Mouse (Mus musculus) CH12.LX (cell line): ENCODE results near the gene Usp37. TPM values are rescaled to one million over a fixed set of nuclear protein-coding genes. Genes with fewer than 3 reads are reported as not detected.
A peak's percentile ranks its signal among the peaks of the same experiment; 100 is the strongest.

Source experiments
- DNase-seq: peaks from one replicate; pipeline ENCODE4 v3.0.0-alpha.2; 2013; ENCODE audit errors: extremely low read depth
- H3K27ac ChIP-seq: 2 replicates; pipeline ENCODE4 v1.5.1; 2012; ENCODE audit warnings: low read depth, mild to moderate bottlenecking, control low read depth, moderate library complexity; ENCODE audit not compliant: insufficient read depth
- H3K27me3 ChIP-seq: replicated peaks from 2 replicates; pipeline ENCODE3; 2012; ENCODE audit warnings: inconsistent platforms
- H3K36me3 ChIP-seq, 2 experiments: replicated peaks in 1 of 2; 2 replicates each; pipeline versions ENCODE3 to v1.6.1; 2012; ENCODE audit warnings: inconsistent platforms in 1 of 2, low read length in 1 of 2, mild to moderate bottlenecking in 1 of 2, mixed read lengths in 1 of 2, moderate library complexity in 1 of 2; ENCODE audit not compliant: control insufficient read depth in 1 of 2, insufficient read depth in 1 of 2
- H3K4me1 ChIP-seq, 2 experiments: 2 replicates each; pipeline ENCODE4 v1.6.1; 2012; ENCODE audit warnings: inconsistent platforms in 1 of 2, moderate library complexity in 1 of 2; ENCODE audit not compliant: insufficient read depth in 2 of 2, control insufficient read depth in 1 of 2
- H3K4me2 ChIP-seq: 2 replicates; pipeline ENCODE4 v1.6.1; 2012; ENCODE audit warnings: low read depth, mild to moderate bottlenecking, control low read depth; ENCODE audit not compliant: poor library complexity, insufficient read depth, severe bottlenecking
- H3K4me3 ChIP-seq, 3 experiments: fragments of 150-350 bp in 1 of 3; sonication (generic) in 1 of 3; replicated peaks in 1 of 3; 2 replicates each; pipeline versions ENCODE3 to v1.5.1; 2011 to 2012; ENCODE audit warnings: low read depth in 2 of 3, low read length in 2 of 3, mild to moderate bottlenecking in 2 of 3, moderate library complexity in 2 of 3, control low read depth in 1 of 3, improper control_type of control experiment in 1 of 3, inconsistent platforms in 1 of 3, mixed read lengths in 1 of 3; ENCODE audit not compliant: poor library complexity in 1 of 3
- H3K79me2 ChIP-seq: replicated peaks from 2 replicates; pipeline ENCODE4 v1.6.1; 2012; ENCODE audit warnings: mild to moderate bottlenecking, moderate library complexity; ENCODE audit not compliant: control insufficient read depth, poor library complexity, insufficient read depth, severe bottlenecking; ENCODE audit errors: extremely low read depth
- H3K9ac ChIP-seq: 2 replicates; pipeline ENCODE4 v1.6.1; 2012; ENCODE audit warnings: low read depth, mild to moderate bottlenecking, control low read depth, moderate library complexity; ENCODE audit not compliant: insufficient read depth
- H3K9me3 ChIP-seq: replicated peaks from 2 replicates; pipeline ENCODE3; 2012; ENCODE audit warnings: low read length, inconsistent platforms, mixed read lengths
- CHD2 ChIP-seq: IDR thresholded peaks from 2 replicates; pipeline ENCODE4 v1.6.1; 2011; ENCODE audit warnings: low read length, improper control_type of control experiment
- CTCF ChIP-seq, 2 experiments: IDR thresholded peaks in 1 of 2; conservative IDR thresholded peaks in 1 of 2; 2 replicates each; pipeline ENCODE4 v1.5.1; 2011 to 2012; ENCODE audit warnings: low read depth in 2 of 2, low read length in 2 of 2, improper control_type of control experiment in 1 of 2, inconsistent platforms in 1 of 2, mild to moderate bottlenecking in 1 of 2, moderate library complexity in 1 of 2
- E2F4 ChIP-seq: IDR thresholded peaks from 2 replicates; pipeline ENCODE4 v1.6.1; 2011; ENCODE audit warnings: low read depth, low read length, improper control_type of control experiment; ENCODE audit not compliant: insufficient replicate concordance
- ELF1 ChIP-seq: IDR thresholded peaks from 2 replicates; pipeline ENCODE4 v1.6.1; 2014; ENCODE audit warnings: low read depth, mild to moderate bottlenecking, inconsistent platforms, low read length, improper control_type of control experiment
- ETS1 ChIP-seq: conservative IDR thresholded peaks from 2 replicates; pipeline ENCODE4 v1.6.1; 2012; ENCODE audit warnings: low read depth, mild to moderate bottlenecking, inconsistent platforms, low read length, improper control_type of control experiment, moderate library complexity
- GABPA ChIP-seq: IDR thresholded peaks from 2 replicates; pipeline ENCODE4 v1.6.1; 2012; ENCODE audit warnings: low read depth, low read length, improper control_type of control experiment, inconsistent platforms; ENCODE audit not compliant: insufficient replicate concordance
- HCFC1 ChIP-seq: IDR thresholded peaks from 2 replicates; pipeline ENCODE4 v1.6.1; 2012; ENCODE audit warnings: low read depth, mild to moderate bottlenecking, inconsistent platforms, low read length, improper control_type of control experiment
- IRF4 ChIP-seq: IDR thresholded peaks from 2 replicates; pipeline ENCODE4 v1.6.1; 2014; ENCODE audit warnings: low read depth, mild to moderate bottlenecking, inconsistent platforms, low read length, improper control_type of control experiment
- JUND ChIP-seq: conservative IDR thresholded peaks from 2 replicates; pipeline ENCODE4 v1.6.1; 2011; ENCODE audit warnings: low read depth, low read length, improper control_type of control experiment
- MAFK ChIP-seq: IDR thresholded peaks from 2 replicates; pipeline ENCODE4 v1.6.1; 2011; ENCODE audit warnings: low read length, improper control_type of control experiment; ENCODE audit not compliant: insufficient replicate concordance
- MAZ ChIP-seq: IDR thresholded peaks from 2 replicates; pipeline ENCODE4 v1.6.1; 2012; ENCODE audit warnings: low read depth, mild to moderate bottlenecking, inconsistent platforms, low read length, improper control_type of control experiment, moderate library complexity
- MXI1 ChIP-seq: IDR thresholded peaks from 2 replicates; pipeline ENCODE4 v1.6.1; 2011; ENCODE audit warnings: mild to moderate bottlenecking, low read depth, low read length, improper control_type of control experiment
- MYC ChIP-seq: IDR thresholded peaks from 2 replicates; pipeline ENCODE4 v1.6.1; 2011; ENCODE audit warnings: low read depth, mild to moderate bottlenecking, improper control_type of control experiment, low read length
- PAX5 ChIP-seq: IDR thresholded peaks from 2 replicates; pipeline ENCODE4 v1.6.1; 2012; ENCODE audit warnings: low read length, inconsistent platforms, mixed read lengths
- POLR2A ChIP-seq: IDR thresholded peaks from 2 replicates; pipeline ENCODE4 v1.6.1; 2011; ENCODE audit warnings: low read depth, mild to moderate bottlenecking, improper control_type of control experiment, low read length
- POLR2AphosphoS2 ChIP-seq: IDR thresholded peaks from 2 replicates; pipeline ENCODE4 v1.6.1; 2011; ENCODE audit warnings: low read depth, low read length, improper control_type of control experiment
- RAD21 ChIP-seq: IDR thresholded peaks from 2 replicates; pipeline ENCODE4 v1.6.1; 2011; ENCODE audit warnings: low read depth, mild to moderate bottlenecking, low read length, improper control_type of control experiment, moderate library complexity
- SIN3A ChIP-seq: IDR thresholded peaks from 2 replicates; pipeline ENCODE4 v1.6.1; 2012; ENCODE audit warnings: low read length, improper control_type of control experiment, inconsistent platforms
- SMC3 ChIP-seq: IDR thresholded peaks from 2 replicates; pipeline ENCODE4 v1.6.1; 2011; ENCODE audit warnings: low read depth, low read length, improper control_type of control experiment
- TBP ChIP-seq: conservative IDR thresholded peaks from 2 replicates; pipeline ENCODE4 v1.6.1; 2011; ENCODE audit warnings: low read depth, low read length, improper control_type of control experiment
- TCF12 ChIP-seq: IDR thresholded peaks from 2 replicates; pipeline ENCODE4 v1.6.1; 2014; ENCODE audit warnings: low read depth, mild to moderate bottlenecking, inconsistent platforms, low read length, improper control_type of control experiment
- UBTF ChIP-seq: IDR thresholded peaks from 2 replicates; pipeline ENCODE4 v1.6.1; 2012; ENCODE audit warnings: low read depth, mild to moderate bottlenecking, inconsistent platforms, low read length, improper control_type of control experiment, moderate library complexity
- USF1 ChIP-seq: IDR thresholded peaks from 2 replicates; pipeline ENCODE4 v1.6.1; 2014; ENCODE audit warnings: low read depth, mild to moderate bottlenecking, inconsistent platforms, low read length, improper control_type of control experiment
- USF2 ChIP-seq: conservative IDR thresholded peaks from 2 replicates; pipeline ENCODE4 v1.6.1; 2011; ENCODE audit warnings: low read depth, low read length, improper control_type of control experiment
- ZC3H11A ChIP-seq: IDR thresholded peaks from 2 replicates; pipeline ENCODE4 v1.6.1; 2012; ENCODE audit warnings: low read depth, mild to moderate bottlenecking, inconsistent platforms, low read length, improper control_type of control experiment
- ZMIZ1 ChIP-seq: IDR thresholded peaks from 2 replicates; pipeline ENCODE4 v1.6.1; 2012; ENCODE audit warnings: low read depth, mild to moderate bottlenecking, inconsistent platforms, low read length, improper control_type of control experiment
- ZNF384 ChIP-seq: IDR thresholded peaks from 2 replicates; pipeline ENCODE4 v1.6.1; 2012; ENCODE audit warnings: low read depth, low read length, improper control_type of control experiment, inconsistent platforms
- dilution Hi-C: fragments of 300-500 bp; cut with MboI; formaldehyde crosslinking; loops from 2 replicates; pipeline ENCODE4 v1.14.3; 2020; ENCODE audit warnings: low sequenced_read_pairs; ENCODE audit not compliant: extremely low pct_unique_long_range_greater_than_20kb, extremely low pct_ligation_motif_present
- in situ Hi-C: fragments of 300-500 bp; cut with MboI; formaldehyde crosslinking; loops from 3 replicates; pipeline ENCODE4 v1.14.3; 2019; ENCODE audit warnings: low sequenced_read_pairs, low pct_ligation_motif_present, low pct_unique_long_range_greater_than_20kb, mixed read lengths
- polyA plus RNA-seq: library from polyadenylated mRNA; unstranded; fragments of >175 nt; gene quantifications from 2 replicates; pipeline ENCODE4 v1.2.1, GENCODE M21; 2012; ENCODE audit warnings: low read depth; ENCODE audit not compliant: insufficient read length
- total RNA-seq, 2 experiments: library from RNA; depleted of rRNA; stranded (reverse); fragments of 300-350 nt in 1 of 2; fragments of >200 nt in 1 of 2; gene quantifications; 2 replicates each; pipeline ENCODE4 v1.2.3; 2012 to 2014

Usp37 gene
- total and polyA plus RNA-seq, 3 experiments: 13.8 to 24.5 (median 24.1) TPM

GRCm38 (mm10) chr1:74391844-74392441 lies 152.1 kb downstream of the Usp37 start:
- peaks cover 21% of the 10 kb centered on the region for H3K79me2 ChIP-seq

GRCm38 (mm10) chr1:74390924-74391748 lies 152.9 kb downstream of the Usp37 start, which contains the start of gene Ctdsp1:
TSS of gene Ctdsp1 (plus strand) at chr1:74391509.
- Histone ChIP-seq H3K4me1 (peaks cover 8 to 65% of the 10 kb centered on the region in 2 experiments; a peak in 3 of 4 replicates), H3K27ac (peak within 1 kb of the TSS; percentile 91), H3K27me3 (no peaks in the 10 kb centered on the region), H3K9ac (peak within 1 kb of the TSS; percentile 98), H3K79me2 (peaks cover 21% of the 10 kb centered on the region), H3K4me3 (peak within 1 kb of the TSS; percentile 65 to 86 (median 73)), H3K9me3 (no peaks in the 10 kb centered on the region), H3K36me3 (peaks cover 19 to 22% of the 10 kb centered on the region in 2 experiments), H3K4me2 (peak within 1 kb of the TSS; percentile 55)
- peak; percentile 91 for DNase-seq
- dilution Hi-C loops (no loop called here), in situ Hi-C loops (loop anchor here (5.0 to 10.0 kb wide), 2 partner anchors 54 to 79 kb away; no protein-coding TSS in a partner anchor)
- TF ChIP-seq E2F4: no peak
- no peak for TF ChIP-seq USF1
- no peak for TF ChIP-seq USF2
- TF ChIP-seq ZC3H11A: no peak; the same call in 1 of the 2 replicates
- peak; percentile 77 for TF ChIP-seq MAZ
- peak; percentile 79 for TF ChIP-seq MYC
- no peak for TF ChIP-seq ZMIZ1
- TF ChIP-seq GABPA: no peak
- TF ChIP-seq SIN3A: peak; percentile 95
- peak; percentile 3; the same call in 1 of the 2 replicates for TF ChIP-seq ELF1
- TF ChIP-seq JUND: no peak
- TF ChIP-seq CHD2: no peak
- TF ChIP-seq TCF12: peak; percentile 55; the same call in 1 of the 2 replicates
- 0 out of 2 replicates have a peak, but pooled peaks have one; percentile 22 for TF ChIP-seq ETS1
- no peak for TF ChIP-seq PAX5
- TF ChIP-seq HCFC1: peak; percentile 67
- TF ChIP-seq POLR2AphosphoS2: no peak; the same call in 1 of the 2 replicates
- TF ChIP-seq RAD21: peak; percentile 39
- TF ChIP-seq CTCF (conservative IDR thresholded peaks at IDR 0.05 in 1 of 2, IDR thresholded peaks at IDR 0.05 in 1 of 2; ENCODE audit: low read depth in 2 of 2, low read length in 2 of 2): peak; percentile 5 to 60; a peak in 3 of 4 replicates
- peak; percentile 20 for TF ChIP-seq SMC3
- TF ChIP-seq TBP: no peak
- TF ChIP-seq MXI1: peak; percentile 63; the same call in 1 of the 2 replicates
- TF ChIP-seq ZNF384: no peak

More at GRCm38 (mm10) chr1:74391844-74392441, 152.1 kb downstream of the Usp37 start:
- peak overlapping the region; percentile 98 for H3K9ac ChIP-seq
- dilution Hi-C loops: no loop called here
- peak overlapping the region; percentile 76 for H3K27ac ChIP-seq
- in situ Hi-C loops: loop anchor here (5.0 to 10.0 kb wide), 2 partner anchors 53 to 80 kb away; no protein-coding TSS in a partner anchor
- no peaks in the 10 kb centered on the region for H3K9me3 ChIP-seq
- H3K27me3 ChIP-seq: no peaks in the 10 kb centered on the region
- peak; percentile 61 for DNase-seq
- H3K4me1 ChIP-seq: peaks cover 8 to 65% of the 10 kb centered on the region in 2 experiments; a peak in 3 of 4 replicates
- peaks cover 19 to 22% of the 10 kb centered on the region in 2 experiments for H3K36me3 ChIP-seq
- TF ChIP-seq POLR2A (peak; percentile 47; the same call in 1 of the 2 replicates), TBP (no peak), MXI1 (peak; percentile 22; the same call in 1 of the 2 replicates), UBTF (peak; percentile 27; the same call in 1 of the 2 replicates), TCF12 (no peak), MAZ (no peak), USF2 (no peak), MAFK (no peak), ZMIZ1 (0 out of 2 replicates have a peak, but pooled peaks have one; percentile 11), RAD21 (no peak), SMC3 (no peak), SIN3A (no peak; the same call in 1 of the 2 replicates), CHD2 (peak; percentile 55; the same call in 1 of the 2 replicates), IRF4 (no peak)
- H3K4me2 ChIP-seq: peak overlapping the region; percentile 41
- peak overlapping the region; percentile 65 to 86 (median 73) for H3K4me3 ChIP-seq
